Mouse (Mus musculus): Measurements from ENCODE around the gene Junb. TPM values are rescaled to one million over a fixed set of nuclear protein-coding genes. Genes with fewer than 3 reads are reported as not detected.

Junb gene
- polyA plus RNA-seq (2012; fragmentation: generic; extraction: Trizol): 10 to 100 TPM; 27.0 to 43.6 TPM

DNA sequence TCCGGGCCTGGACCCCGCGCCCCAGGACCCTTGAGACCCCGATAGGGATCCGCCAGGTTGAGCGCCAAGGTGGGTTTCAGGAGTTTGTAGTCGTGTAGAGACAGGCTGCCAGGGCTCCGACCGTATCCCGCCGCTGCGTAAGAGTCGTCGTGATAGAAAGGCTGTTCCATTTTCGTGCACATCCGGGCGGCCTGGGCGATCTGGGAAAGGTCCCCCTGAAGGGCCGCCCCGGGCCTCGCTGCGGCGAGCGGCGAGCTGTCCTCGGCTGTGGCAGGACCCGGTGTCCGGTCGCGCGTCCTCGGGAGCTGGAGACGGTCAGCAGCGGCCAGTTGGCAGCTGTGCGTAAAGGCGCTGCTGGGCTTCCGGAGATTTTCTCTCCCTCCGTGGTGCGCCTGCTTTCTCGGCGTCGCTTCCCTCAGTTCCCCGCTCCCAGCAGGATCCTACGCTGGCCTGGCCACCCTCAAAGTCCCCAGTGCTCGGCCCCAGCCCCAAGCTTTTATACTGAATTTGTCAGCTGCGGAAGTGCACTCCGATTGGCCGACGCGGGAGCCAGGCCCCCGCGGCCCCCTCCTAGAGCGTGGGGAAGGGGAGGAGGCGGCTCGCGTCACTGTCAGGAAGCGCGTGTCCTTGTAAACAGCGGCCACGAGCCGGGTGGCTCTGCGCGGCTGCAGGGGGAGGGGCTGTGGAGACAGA, at the start of gene Junb:
Junb (minus strand) TSS at position 471 of the 693 bp plus-strand sequence.

DNA sequence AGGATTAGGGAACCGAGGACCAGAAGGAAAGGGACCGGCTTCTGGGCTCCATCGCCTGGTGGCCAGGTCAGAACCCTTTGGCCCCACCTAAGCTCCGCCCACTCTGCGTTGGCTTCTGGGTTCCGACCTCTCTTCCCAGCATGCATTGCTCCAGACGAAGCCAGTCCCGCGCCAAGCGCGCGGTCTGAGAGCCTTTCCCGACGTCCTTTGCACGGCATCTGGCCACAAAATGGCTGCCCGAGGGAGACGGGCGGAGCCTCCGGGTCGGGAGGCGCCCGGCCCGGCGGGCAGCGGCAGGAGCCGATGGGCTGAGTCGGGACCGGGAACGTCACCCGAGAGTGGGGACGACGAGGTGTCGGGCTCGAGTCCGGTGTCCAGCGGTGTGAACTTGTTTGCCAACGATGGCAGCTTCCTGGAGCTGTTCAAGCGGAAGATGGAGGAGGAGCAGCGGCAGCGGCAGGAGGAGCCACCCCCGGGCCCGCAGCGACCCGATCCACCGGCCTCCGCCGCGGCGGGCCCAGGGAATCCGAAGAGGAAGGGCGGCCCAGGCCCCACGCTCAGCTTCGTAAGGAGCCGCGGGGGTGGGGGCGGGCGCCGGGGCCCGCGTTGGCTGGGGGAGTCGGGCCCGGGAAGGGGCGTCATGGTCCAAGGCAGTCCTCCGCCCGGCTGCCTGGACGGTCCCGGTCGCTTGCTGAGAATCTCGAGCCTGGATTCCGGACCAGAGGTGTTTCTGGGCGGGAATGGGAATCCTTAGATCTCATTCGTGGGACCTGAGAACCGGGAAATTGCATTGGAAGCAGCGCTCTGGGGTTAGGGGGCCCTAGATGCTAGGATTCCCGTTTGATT, 48.4 kb upstream of the Junb start, which contains the start of gene Trir:
Trir (plus strand) TSS at position 154 of the 846 bp plus-strand sequence.

GRCm38 (mm10) chr8:85025098-85025932, 46.8 kb upstream of the Junb start, which contains the start of gene Asna1:
Gene Asna1 (minus strand): TSS chr8:85025281.

GRCm38 (mm10) chr8:85014431-85014830, 35.9 kb upstream of the Junb start, which contains the start of gene Best2:
Gene Best2 (minus strand): TSS chr8:85014531.

GRCm38 (mm10) chr8:84990349-84990748, 11.8 kb upstream of the Junb start, which contains the start of gene Hook2:
Gene Hook2 (plus strand): TSS chr8:84990603.

DNA sequence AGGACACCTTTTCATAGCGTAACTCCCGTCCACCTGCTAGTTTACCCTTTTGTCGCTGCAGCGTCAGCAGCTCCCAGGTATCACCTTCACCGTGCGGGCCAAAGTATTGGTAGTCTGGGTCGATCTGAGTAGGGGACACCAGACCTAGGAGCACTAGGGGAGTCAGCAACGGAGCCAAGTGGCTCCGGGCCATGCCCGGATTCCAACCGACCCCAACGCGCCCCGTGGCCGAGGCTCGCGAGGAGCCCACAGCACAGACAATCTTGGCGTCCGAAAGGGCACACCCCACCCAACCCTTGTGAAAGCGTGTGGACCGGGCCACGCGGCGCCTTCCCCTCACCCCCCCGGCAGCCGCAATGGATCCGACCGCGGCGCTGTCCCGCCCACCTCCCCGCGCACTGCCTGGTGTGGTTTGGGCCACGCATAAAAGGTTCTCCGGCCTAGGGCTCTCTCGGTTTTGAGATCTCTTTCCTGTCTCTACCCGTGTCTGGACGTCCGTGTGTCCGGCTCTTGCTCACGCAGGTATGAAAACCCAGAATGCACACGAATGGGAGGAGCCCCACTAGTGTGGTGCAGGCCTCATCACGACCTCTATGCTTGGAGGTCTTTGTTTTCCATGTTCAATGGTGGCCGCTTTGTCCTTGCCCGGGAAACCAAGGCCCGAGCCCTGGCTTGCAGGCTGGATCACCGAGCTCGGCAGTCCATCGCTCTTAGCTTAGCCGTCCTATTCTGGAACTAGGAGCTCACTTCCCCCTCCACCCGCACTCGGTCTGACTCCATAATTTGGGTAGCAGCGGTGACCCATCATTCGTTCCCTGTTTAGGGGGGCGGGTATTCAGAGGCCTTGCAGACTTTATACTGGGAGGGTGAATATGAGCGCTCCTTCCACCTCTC, 9.0 kb downstream of the Junb start, which contains the start of the genes Gm49661, Prdx2 and Rnaseh2a:
Gm49661 (minus strand) TSS at position 193 of the 894 bp plus-strand sequence.
Prdx2 (plus strand) TSS at position 347 of the 894 bp plus-strand sequence.
Rnaseh2a (minus strand) TSS at position 527 of the 894 bp plus-strand sequence.

GRCm38 (mm10) chr8:84946528-84947240, 31.8 kb downstream of the Junb start, which contains the start of gene Rtbdn:
Gene Rtbdn (plus strand): TSS chr8:84946991.

DNA sequence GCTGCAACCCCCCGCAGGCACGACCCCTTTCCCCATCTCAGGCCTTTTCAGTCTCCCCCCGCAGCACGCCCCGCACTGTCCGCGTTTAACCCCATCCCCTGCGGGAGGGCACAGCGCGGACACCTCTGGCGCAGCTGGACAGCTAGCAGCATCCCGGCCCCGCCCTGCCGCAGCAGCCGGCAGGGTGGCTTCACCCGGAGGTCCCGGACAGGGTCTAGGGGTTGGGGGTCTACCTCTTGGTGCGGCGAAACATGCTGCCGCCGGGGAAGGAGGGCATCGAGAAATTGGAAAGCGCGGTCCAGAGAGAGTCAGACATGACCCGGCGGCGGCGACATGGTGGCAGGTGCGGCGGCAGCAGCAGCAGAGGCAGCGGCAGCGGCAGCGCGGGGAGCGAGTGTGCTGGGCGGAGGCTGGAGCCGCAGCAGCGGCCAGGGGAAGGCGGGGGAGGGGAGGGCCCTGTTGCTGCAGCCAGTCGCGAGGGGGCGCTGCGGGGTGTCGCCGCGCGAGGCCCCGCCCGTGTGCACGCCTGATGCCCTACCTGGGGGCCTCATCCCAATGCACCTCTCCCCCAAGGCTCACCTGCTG, 41.5 kb downstream of the Junb start, which contains the start of gene Mast1:
Mast1 (minus strand) TSS at position 398 of the 585 bp plus-strand sequence.

Other genes starting within 250 kb of the Junb start
- gene Nfix, start 178.4 kb downstream of the Junb start, polyA plus RNA-seq (2012; fragmentation: generic; extraction: Trizol): 100 to 1,000 TPM in 1 of 2 experiments, 10 to 100 TPM in 1; 92.3 to 315 TPM
- gene Dand5, start 155.9 kb downstream of the Junb start, polyA plus RNA-seq (2012; fragmentation: generic; extraction: Trizol): 10 to 100 TPM in 1 of 2 experiments, 1 to 10 TPM in 1; 2.8 to 12.6 TPM
- 10 to 100 TPM; 31.0 to 75.6 TPM for gene Gadd45gip1, start 147.2 kb downstream of the Junb start, polyA plus RNA-seq (2012; fragmentation: generic; extraction: Trizol)
- gene Rad23a, start 138.1 kb downstream of the Junb start, polyA plus RNA-seq (2012; fragmentation: generic; extraction: Trizol): 10 to 100 TPM; 61.5 to 69.9 TPM
- 100 to 1,000 TPM; 585 to 801 TPM for gene Calr, start 131.8 kb downstream of the Junb start, polyA plus RNA-seq (2012; fragmentation: generic; extraction: Trizol)
- gene Farsa, start 121.7 kb downstream of the Junb start, polyA plus RNA-seq (2012; fragmentation: generic; extraction: Trizol): 100 to 1,000 TPM in 1 of 2 experiments, 10 to 100 TPM in 1; 76.6 to 106 TPM
- 1 to 10 TPM in 1 of 2 experiments, under 1 TPM in 1; 0.08 to 3.1 TPM for gene Syce2, start 106.6 kb downstream of the Junb start, polyA plus RNA-seq (2012; fragmentation: generic; extraction: Trizol)
- 10 to 100 TPM in 1 of 2 experiments, 1 to 10 TPM in 1; 4.6 to 16.7 TPM for gene Gcdh, start 84.8 kb downstream of the Junb start, polyA plus RNA-seq (2012; fragmentation: generic; extraction: Trizol)
- gene Klf1, start 76.8 kb downstream of the Junb start, polyA plus RNA-seq (2012; fragmentation: generic; extraction: Trizol): under 1 TPM; 0.08 to 0.27 TPM
- gene Dnase2a, start 70.2 kb downstream of the Junb start, polyA plus RNA-seq (2012; fragmentation: generic; extraction: Trizol): 10 to 100 TPM; 11.5 to 17.3 TPM
- gene Mast1, start 41.4 kb downstream of the Junb start, polyA plus RNA-seq (2012; fragmentation: generic; extraction: Trizol): under 1 TPM in 1 of 2 experiments, not detected in 1; 0.06 TPM
- under 1 TPM in 1 of 2 experiments, not detected in 1; 0.05 TPM for gene Rtbdn, start 31.7 kb downstream of the Junb start, polyA plus RNA-seq (2012; fragmentation: generic; extraction: Trizol)
- not detected for gene Gm49661, start 9.3 kb downstream of the Junb start, polyA plus RNA-seq (2012; fragmentation: generic; extraction: Trizol)
- 100 to 1,000 TPM; 723 to 905 TPM for gene Prdx2, start 9.1 kb downstream of the Junb start, polyA plus RNA-seq (2012; fragmentation: generic; extraction: Trizol)
- gene Rnaseh2a, start 9.0 kb downstream of the Junb start, polyA plus RNA-seq (2012; fragmentation: generic; extraction: Trizol): 100 to 1,000 TPM in 1 of 2 experiments, 10 to 100 TPM in 1; 85.1 to 248 TPM
- gene Hook2, start 11.9 kb upstream of the Junb start, polyA plus RNA-seq (2012; fragmentation: generic; extraction: Trizol): 1 to 10 TPM; 2.4 to 5.2 TPM
- gene Best2, start 35.8 kb upstream of the Junb start, polyA plus RNA-seq (2012; fragmentation: generic; extraction: Trizol): under 1 TPM in 1 of 2 experiments, not detected in 1; 0.17 TPM
- 100 to 1,000 TPM; 150 to 247 TPM for gene Asna1, start 46.6 kb upstream of the Junb start, polyA plus RNA-seq (2012; fragmentation: generic; extraction: Trizol)
- gene Trir, start 48.1 kb upstream of the Junb start, polyA plus RNA-seq (2012; fragmentation: generic; extraction: Trizol): 100 to 1,000 TPM; 205 to 250 TPM
- gene Tnpo2, start 58.2 kb upstream of the Junb start, polyA plus RNA-seq (2012; fragmentation: generic; extraction: Trizol): 10 to 100 TPM in 1 of 2 experiments, 1 to 10 TPM in 1; 8.0 to 41.1 TPM
- 10 to 100 TPM; 11.0 to 31.1 TPM for gene Fbxw9, start 81.3 kb upstream of the Junb start, polyA plus RNA-seq (2012; fragmentation: generic; extraction: Trizol)
- gene Gm5741, start 89.3 kb upstream of the Junb start, polyA plus RNA-seq (2012; fragmentation: generic; extraction: Trizol): under 1 TPM in 1 of 2 experiments, not detected in 1; 0.48 TPM
- 100 to 1,000 TPM in 1 of 2 experiments, 10 to 100 TPM in 1; 51.7 to 147 TPM for gene Dhps, start 93.0 kb upstream of the Junb start, polyA plus RNA-seq (2012; fragmentation: generic; extraction: Trizol)
- gene Wdr83os, start 102.0 kb upstream of the Junb start, polyA plus RNA-seq (2012; fragmentation: generic; extraction: Trizol): 100 to 1,000 TPM; 149 to 151 TPM
- gene Wdr83, start 102.6 kb upstream of the Junb start, polyA plus RNA-seq (2012; fragmentation: generic; extraction: Trizol): 10 to 100 TPM; 14.8 to 25.8 TPM
- gene Man2b1, start 104.6 kb upstream of the Junb start, polyA plus RNA-seq (2012; fragmentation: generic; extraction: Trizol): 10 to 100 TPM in 1 of 2 experiments, 1 to 10 TPM in 1; 6.8 to 20.5 TPM
- gene Zfp791, start 144.4 kb upstream of the Junb start, polyA plus RNA-seq (2012; fragmentation: generic; extraction: Trizol): under 1 TPM in 1 of 2 experiments, not detected in 1; 0.05 TPM
- gene Cks1brt, start 173.2 kb upstream of the Junb start, polyA plus RNA-seq (2012; fragmentation: generic; extraction: Trizol): not detected
- not detected for gene Olfr371, start 247.3 kb upstream of the Junb start, polyA plus RNA-seq (2012; fragmentation: generic; extraction: Trizol)

Data from C3H10T1/2 (cell line).